Mouse (Mus musculus) heart, adult 2 months (tissue): Measurements from ENCODE around the gene Zfp503.

ENCODE experiments used
- CTCF ChIP-seq: fragments of 200-600 bp; IDR thresholded peaks from 2 replicates; pipeline ENCODE4 v1.8.1; 2022; ENCODE audit warnings: antibody characterized with exemption, mild to moderate bottlenecking, moderate library complexity
- POLR2A ChIP-seq: fragments of 200-500 bp; IDR thresholded peaks from 2 replicates; pipeline ENCODE4 v1.6.1; 2011; ENCODE audit warnings: mild to moderate bottlenecking, low read depth, low read length, control low read depth; ENCODE audit not compliant: insufficient read depth

DNA sequence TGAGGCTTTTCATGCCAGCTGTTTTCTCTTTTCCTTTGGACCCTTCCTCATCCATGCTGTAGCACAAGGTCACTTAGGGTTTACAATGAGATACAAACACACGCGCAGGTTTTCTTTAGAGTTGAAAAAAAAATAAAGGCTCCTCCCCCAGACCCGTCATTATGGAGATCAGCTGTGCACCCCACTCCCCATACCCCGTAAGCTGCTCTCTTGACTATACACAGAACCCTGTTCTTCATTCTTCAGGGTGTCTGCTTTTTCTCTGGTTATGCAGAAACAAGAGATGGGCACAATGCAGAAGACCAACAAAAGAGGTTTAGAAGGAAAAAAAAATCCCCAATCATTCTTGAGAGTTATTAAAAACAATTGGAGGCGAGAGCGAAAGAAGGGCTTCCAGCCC, 46.9 kb upstream of the Zfp503 start:
- TF ChIP-seq CTCF (no peak), POLR2A (no peak)
